Mouse (Mus musculus) Patski (cell line): Measurements from ENCODE around the gene Nup107. TPM values are rescaled to one million over a fixed set of nuclear protein-coding genes. Genes with fewer than 3 reads are reported as not detected.

Experiments
- ATAC-seq: fragments of 100-300 bp; one replicate; pipeline ENCODE4 v1.8.0; 2021
- CTCF ChIA-PET: fragments of 350-600 bp; sonication (Branson Sonifier 250); formaldehyde crosslinking; loops from one replicate; lab custom pipeline; 2022; ENCODE audit warnings: inconsistent platforms; lab: Charles Lee
- POLR2A ChIA-PET: fragments of 350-600 bp; sonication (Branson Sonifier 250); formaldehyde crosslinking; loops from one replicate; lab custom pipeline; 2022; ENCODE audit warnings: antibody characterized with exemption, inconsistent platforms; lab: Charles Lee
- DNase-seq: peaks from one replicate; pipeline ENCODE4 v3.0.0-alpha.2; 2011; ENCODE audit warnings: low read depth, low spot score
- H3K27me3 ChIP-seq: fragments of 371-371 bp; one replicate; pipeline ENCODE4 v1.5.1; 2021
- CTCF ChIP-seq: fragments of 100-300 bp; IDR thresholded peaks from one replicate; pipeline ENCODE4 v1.5.1; 2021
- in situ Hi-C: fragments of 300-500 bp; cut with MboI; formaldehyde crosslinking; loops from 3 replicates; pipeline ENCODE4 v1.11.1; 2018; ENCODE audit warnings: low pct_unique_long_range_greater_than_20kb, mixed read lengths
- polyA plus RNA-seq: library from polyadenylated mRNA; unstranded; gene quantifications from one replicate; pipeline ENCODE4 v1.2.3, GENCODE M21; 2021

The Nup107 gene
- polyA plus RNA-seq, 1 experiment from 2014 or later = 22.6 TPM

GRCm38 (mm10) chr10:117778951-117779350 lies 13.6 kb downstream of the Nup107 start:
- in situ Hi-C loops = no loop called here

GRCm38 (mm10) chr10:117778328-117778910 lies 14.1 kb downstream of the Nup107 start:
- in situ Hi-C loops = no loop called here
- POLR2A ChIA-PET = no interaction called here
- no peaks in the 10 kb centered on the region for H3K27me3 ChIP-seq
- DNase-seq (no peak), ATAC-seq (no peak)
- TF ChIP-seq CTCF = no peak
- CTCF ChIA-PET = no interaction called here

More at GRCm38 (mm10) chr10:117778951-117779350, 13.6 kb downstream of the Nup107 start:
- no peak for TF ChIP-seq CTCF
- POLR2A ChIA-PET = no interaction called here
- DNase-seq = no peak
- CTCF ChIA-PET = no interaction called here
- ATAC-seq = no peak
- H3K27me3 ChIP-seq = no peaks in the 10 kb centered on the region

GRCm38 (mm10) chr10:117777501-117778327 lies 14.8 kb downstream of the Nup107 start:
- TF ChIP-seq CTCF = no peak

GRCm38 (mm10) chr10:117777103-117777470 lies 15.4 kb downstream of the Nup107 start:
- CTCF ChIA-PET = no interaction called here
- ATAC-seq (no peak), DNase-seq (no peak)
- no peak for TF ChIP-seq CTCF
- POLR2A ChIA-PET = no interaction called here
- in situ Hi-C loops = no loop called here
- H3K27me3 ChIP-seq = no peaks in the 10 kb centered on the region

More at GRCm38 (mm10) chr10:117777501-117778327, 14.8 kb downstream of the Nup107 start:
- DNase-seq (no peak), ATAC-seq (no peak)
- CTCF ChIA-PET = no interaction called here
- in situ Hi-C loops = no loop called here
- H3K27me3 ChIP-seq = no peaks in the 10 kb centered on the region
- POLR2A ChIA-PET = no interaction called here

- in situ Hi-C loops = no loop called here
- no peak for TF ChIP-seq CTCF
- H3K27me3 ChIP-seq = no peaks in the 10 kb centered on the region
- POLR2A ChIA-PET = no interaction called here
- CTCF ChIA-PET = interaction anchor here (1.1 kb wide), 1 partner anchor 8 kb away, joined by 3 read pairs; no protein-coding TSS in a partner anchor
- DNase-seq = no peak
- no peak for ATAC-seq
Measured at GRCm38 (mm10) chr10:117776281-117777102, 16.0 kb downstream of the Nup107 start.

- CTCF ChIA-PET = interaction anchor here (1.1 kb wide), 1 partner anchor 9 kb away, joined by 3 read pairs; no protein-coding TSS in a partner anchor
- ATAC-seq = no peak
- H3K27me3 ChIP-seq = no peaks in the 10 kb centered on the region
- POLR2A ChIA-PET = no interaction called here
- in situ Hi-C loops = no loop called here
- TF ChIP-seq CTCF = no peak
- DNase-seq = no peak
Measured at GRCm38 (mm10) chr10:117775401-117776144, 16.9 kb downstream of the Nup107 start.

- in situ Hi-C loops = no loop called here
- CTCF ChIA-PET = no interaction called here
Measured at GRCm38 (mm10) chr10:117774817-117775120, 17.7 kb downstream of the Nup107 start.

GRCm38 (mm10) chr10:117774011-117774816 lies 18.3 kb downstream of the Nup107 start:
- CTCF ChIA-PET = no interaction called here
- DNase-seq (no peak), ATAC-seq (no peak)
- POLR2A ChIA-PET = no interaction called here
- in situ Hi-C loops = no loop called here
- H3K27me3 ChIP-seq = no peaks in the 10 kb centered on the region
- TF ChIP-seq CTCF = no peak

More at GRCm38 (mm10) chr10:117774817-117775120, 17.7 kb downstream of the Nup107 start:
- POLR2A ChIA-PET = no interaction called here
- ATAC-seq = no peak
- no peak for TF ChIP-seq CTCF
- DNase-seq = no peak
- H3K27me3 ChIP-seq = no peaks in the 10 kb centered on the region

GRCm38 (mm10) chr10:117773106-117773720 lies 19.3 kb downstream of the Nup107 start:
- DNase-seq = no peak
- in situ Hi-C loops = no loop called here
- H3K27me3 ChIP-seq = no peaks in the 10 kb centered on the region
- ATAC-seq = no peak
- ChIA-PET CTCF (interaction anchor here (0.8 kb wide), 1 partner anchor 9 kb away, joined by 3 read pairs; no protein-coding TSS in a partner anchor), POLR2A (interaction anchor here (1.2 kb wide), 1 partner anchor 18 kb away, joined by 4 read pairs; no protein-coding TSS in a partner anchor)
- no peak for TF ChIP-seq CTCF
